Mouse (Mus musculus): ENCODE measurements at regions not wholly inside any gene's neighbourhood (a gene's known extent, or its start where the extent isn't known, plus 50 kb on each side); places are given as distances from the start of the nearest gene placed in this dataset.

DNA sequence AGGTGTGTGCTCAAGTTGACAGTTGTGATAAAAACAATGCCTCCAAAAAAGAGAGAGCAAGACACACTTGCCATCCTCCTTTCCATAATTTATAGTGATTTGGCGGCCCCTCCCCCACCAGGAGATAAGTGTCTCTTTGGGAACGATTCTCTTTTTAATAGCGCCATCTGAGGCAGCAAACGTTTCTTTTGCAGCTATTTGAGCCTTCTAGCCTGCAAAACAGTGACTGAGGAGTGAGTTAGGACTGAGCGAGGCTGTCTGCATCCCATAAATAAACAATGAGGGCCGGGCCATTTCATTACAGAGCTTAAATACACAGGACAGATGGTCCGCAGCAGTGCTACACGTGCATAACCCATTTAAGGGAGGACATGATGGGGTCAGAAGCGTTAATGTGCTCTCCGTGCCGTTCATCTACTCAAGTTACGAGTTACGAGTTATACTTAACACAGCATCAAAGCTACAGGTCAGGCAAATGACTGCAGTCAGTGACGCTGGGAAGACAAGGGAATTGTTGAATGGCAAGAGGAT, 99.0 kb upstream of the Slc25a26 start:
- Histone ChIP-seq H3K9me3 (ENCODE audit: control insufficient read depth, low read length) (no peaks in the 10 kb centered on the region), H3K4me3 (ENCODE audit: low read depth, low read length) (no peak overlapping the region), H3K27ac (ENCODE audit: low read depth, low read length) (0 out of 2 replicates have a peak overlapping the region, but pooled peaks have one; percentile 12), H3K36me3 (ENCODE audit: control insufficient read depth, insufficient read depth, low read length) (no peaks in the 10 kb centered on the region), H3K9ac (ENCODE audit: low read depth, low read length) (no peak overlapping the region), H3K4me1 (replicated peaks; ENCODE audit: control insufficient read depth, insufficient read depth, low read length) (peaks cover 4% of the 10 kb centered on the region; the same call in 1 of the 2 replicates), H3K27me3 (ENCODE audit: control insufficient read depth, insufficient read depth, low read length) (no peaks in the 10 kb centered on the region), H3K4me2 (replicated peaks; ENCODE audit: low read depth, low read length) (peak overlapping the region; percentile 14; the same call in 1 of the 2 replicates)
- peak; percentile 50 for DNase-seq (ENCODE audit: low spot score)
- peak; percentile 87 for ATAC-seq (ENCODE audit: low FRiP score)
- WGBS, result 31% methylated on average over 14 of the region's 14 CpGs

DNA sequence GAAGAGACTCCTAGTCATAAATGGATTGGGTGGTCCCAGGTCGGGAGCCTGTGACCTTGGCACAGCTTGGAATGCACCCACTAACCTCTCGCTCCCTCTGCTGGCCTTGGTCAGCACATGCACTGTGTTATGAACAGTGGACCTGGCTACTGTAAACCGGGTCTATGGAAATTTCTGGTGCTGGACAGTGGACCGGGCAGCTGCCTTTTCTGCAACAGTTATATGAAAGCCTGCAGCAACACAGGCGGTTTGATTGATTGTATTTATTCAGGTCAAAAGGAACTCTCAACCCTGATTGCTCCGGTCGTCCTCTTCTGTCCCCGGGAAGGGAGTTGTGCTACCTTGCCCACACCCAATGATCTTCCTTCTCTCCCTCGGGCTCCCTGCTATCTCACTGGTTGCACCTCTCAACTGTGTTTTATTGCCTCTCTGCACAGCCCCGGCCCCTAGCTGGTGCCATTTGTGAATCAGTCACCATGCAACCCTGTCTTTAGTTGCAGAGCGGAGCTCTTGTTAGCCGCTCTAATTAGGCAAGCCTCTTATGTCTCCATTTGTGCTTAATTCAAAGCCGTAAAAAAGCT, 99.6 kb upstream of the Slc25a26 start:
- WGBS, result 39% methylated on average over 13 of the region's 13 CpGs
- 0 out of 2 replicates have a peak overlapping the region, but pooled peaks have one; percentile 12 for H3K27ac ChIP-seq (ENCODE audit: low read depth, low read length)
- DNase-seq (ENCODE audit: low spot score), result peak; percentile 64

DNA sequence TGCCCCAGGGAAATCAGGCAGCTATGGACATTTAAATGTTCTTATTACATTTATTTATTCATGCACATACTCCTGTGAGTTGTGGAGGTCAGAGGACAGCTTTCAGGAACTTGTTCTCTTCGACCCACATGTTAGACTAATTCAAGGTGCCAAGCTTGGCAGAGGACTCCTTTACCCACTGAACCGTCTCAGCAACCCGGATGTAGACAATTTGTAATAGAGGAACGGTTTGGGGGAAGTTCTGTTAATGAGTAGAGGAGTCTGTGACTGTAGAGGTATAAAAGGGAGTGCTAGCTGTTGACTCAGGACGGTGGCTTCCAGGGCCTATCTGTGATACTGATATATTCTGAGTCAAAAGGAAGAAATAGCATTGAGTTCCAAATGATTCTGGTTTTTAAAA, 107.4 kb upstream of the Magi1 start:
- Histone ChIP-seq H3K36me3 (ENCODE audit: control insufficient read depth, insufficient read depth, low read length) (no peaks in the 10 kb centered on the region), H3K27ac (ENCODE audit: low read depth, low read length) (no peak overlapping the region), H3K4me3 (ENCODE audit: low read depth, low read length) (no peak overlapping the region), H3K9ac (ENCODE audit: low read depth, low read length) (no peak overlapping the region), H3K9me3 (ENCODE audit: control insufficient read depth, low read length) (no peaks in the 10 kb centered on the region), H3K27me3 (ENCODE audit: control insufficient read depth, insufficient read depth, low read length) (no peaks in the 10 kb centered on the region), H3K4me2 (replicated peaks; ENCODE audit: low read depth, low read length) (no peak overlapping the region), H3K4me1 (replicated peaks; ENCODE audit: control insufficient read depth, insufficient read depth, low read length) (no peaks in the 10 kb centered on the region)
- WGBS, result 67% methylated on average over 5 of the region's 5 CpGs
- no peak for ATAC-seq (ENCODE audit: low FRiP score)
- no peak for DNase-seq (ENCODE audit: low spot score)

More for the DNA sequence above, 99.6 kb upstream of the Slc25a26 start:
- no peak overlapping the region for H3K4me3 ChIP-seq (ENCODE audit: low read depth, low read length)
- no peaks in the 10 kb centered on the region for H3K27me3 ChIP-seq (ENCODE audit: control insufficient read depth, insufficient read depth, low read length)
- H3K9ac ChIP-seq (ENCODE audit: low read depth, low read length), result no peak overlapping the region
- peaks cover 4% of the 10 kb centered on the region; the same call in 1 of the 2 replicates for H3K4me1 ChIP-seq (replicated peaks; ENCODE audit: control insufficient read depth, insufficient read depth, low read length)
- H3K9me3 ChIP-seq (ENCODE audit: control insufficient read depth, low read length), result no peaks in the 10 kb centered on the region
- H3K4me2 ChIP-seq (replicated peaks; ENCODE audit: low read depth, low read length), result peak overlapping the region; percentile 14
- H3K36me3 ChIP-seq (ENCODE audit: control insufficient read depth, insufficient read depth, low read length), result no peaks in the 10 kb centered on the region
- ATAC-seq (ENCODE audit: low FRiP score), result peak; percentile 76

DNA sequence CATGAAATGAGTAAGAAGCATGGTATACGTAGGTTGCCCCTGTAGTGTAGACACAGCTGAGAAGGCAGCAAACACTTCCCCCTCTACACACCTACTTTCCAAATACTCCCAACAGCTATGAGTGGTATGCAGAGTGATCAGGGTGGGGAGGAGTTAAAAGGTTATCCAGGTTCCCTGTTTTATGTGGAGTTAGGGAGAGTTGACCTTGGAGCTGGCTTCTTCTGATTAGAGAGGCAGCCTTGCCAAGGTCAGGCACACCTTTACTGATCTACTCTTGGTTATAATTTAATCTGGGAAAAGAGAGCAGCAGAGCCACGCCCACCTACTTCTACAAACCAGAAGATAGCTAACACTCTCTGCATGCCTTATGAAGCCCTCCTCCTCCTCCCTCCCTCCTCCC, 106.7 kb upstream of the Magi1 start:
- no peak overlapping the region for H3K4me2 ChIP-seq (replicated peaks; ENCODE audit: low read depth, low read length)
- no peaks in the 10 kb centered on the region for H3K27me3 ChIP-seq (ENCODE audit: control insufficient read depth, insufficient read depth, low read length)
- 86% methylated on average over 2 of the region's 2 CpGs for WGBS
- no peaks in the 10 kb centered on the region for H3K9me3 ChIP-seq (ENCODE audit: control insufficient read depth, low read length)
- H3K36me3 ChIP-seq (ENCODE audit: control insufficient read depth, insufficient read depth, low read length), result no peaks in the 10 kb centered on the region
- H3K9ac ChIP-seq (ENCODE audit: low read depth, low read length), result no peak overlapping the region
- no peak overlapping the region for H3K4me3 ChIP-seq (ENCODE audit: low read depth, low read length)
- H3K27ac ChIP-seq (ENCODE audit: low read depth, low read length), result no peak overlapping the region
- DNase-seq (ENCODE audit: low spot score) (no peak), ATAC-seq (ENCODE audit: low FRiP score) (no peak)
- H3K4me1 ChIP-seq (replicated peaks; ENCODE audit: control insufficient read depth, insufficient read depth, low read length), result no peaks in the 10 kb centered on the region

DNA sequence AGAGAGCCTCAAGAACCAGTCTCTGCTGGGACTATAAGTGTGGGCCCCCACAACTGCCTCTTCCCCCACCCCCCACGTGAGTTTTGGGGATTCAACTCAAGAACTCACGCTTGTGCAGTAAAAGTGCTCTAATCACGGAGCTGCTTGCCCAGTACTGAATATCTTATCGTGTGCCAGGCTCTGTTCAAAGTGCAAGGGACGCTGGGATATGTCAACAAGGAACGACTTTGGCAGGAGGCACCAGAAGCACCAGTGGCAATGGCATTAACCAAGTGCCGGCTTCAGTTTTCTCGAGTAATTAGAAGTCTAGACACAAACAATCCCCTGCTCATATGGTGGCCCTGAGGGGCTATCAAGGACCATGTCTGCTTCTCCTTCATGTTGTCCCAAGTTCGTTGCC, 106.0 kb upstream of the Magi1 start:
- DNase-seq (ENCODE audit: low spot score) (no peak), ATAC-seq (ENCODE audit: low FRiP score) (no peak)
- 86% methylated on average over 9 of the region's 9 CpGs for WGBS
- Histone ChIP-seq H3K9me3 (ENCODE audit: control insufficient read depth, low read length) (no peaks in the 10 kb centered on the region), H3K9ac (ENCODE audit: low read depth, low read length) (no peak overlapping the region), H3K4me2 (replicated peaks; ENCODE audit: low read depth, low read length) (no peak overlapping the region), H3K27ac (ENCODE audit: low read depth, low read length) (no peak overlapping the region), H3K4me1 (replicated peaks; ENCODE audit: control insufficient read depth, insufficient read depth, low read length) (no peaks in the 10 kb centered on the region), H3K4me3 (ENCODE audit: low read depth, low read length) (no peak overlapping the region), H3K36me3 (ENCODE audit: control insufficient read depth, insufficient read depth, low read length) (no peaks in the 10 kb centered on the region), H3K27me3 (ENCODE audit: control insufficient read depth, insufficient read depth, low read length) (no peaks in the 10 kb centered on the region)

DNA sequence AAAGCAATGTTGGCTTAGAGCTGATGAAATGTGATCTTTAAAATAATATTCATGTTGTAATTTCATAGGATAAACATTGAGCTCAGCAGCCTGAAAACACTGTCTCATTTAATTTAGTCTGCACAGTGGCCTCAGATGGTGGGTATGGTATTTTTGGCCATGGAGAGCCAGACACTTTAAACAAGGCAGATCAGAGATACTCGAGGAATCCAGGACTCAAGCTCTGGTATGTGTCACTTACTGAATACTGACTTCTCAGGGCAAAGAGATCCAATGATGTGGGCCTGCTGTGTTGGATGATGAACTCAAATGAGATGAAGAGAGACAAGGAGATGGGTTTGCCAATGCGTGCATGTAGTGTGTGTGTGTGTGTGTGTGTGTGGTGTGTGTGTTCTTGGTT, 103.9 kb upstream of the Magi1 start:
- H3K9ac ChIP-seq (ENCODE audit: low read depth, low read length), result no peak overlapping the region
- 69% methylated on average over 2 of the region's 2 CpGs for WGBS
- H3K4me1 ChIP-seq (replicated peaks; ENCODE audit: control insufficient read depth, insufficient read depth, low read length), result no peaks in the 10 kb centered on the region
- DNase-seq (ENCODE audit: low spot score) (no peak), ATAC-seq (ENCODE audit: low FRiP score) (no peak)
- no peaks in the 10 kb centered on the region for H3K27me3 ChIP-seq (ENCODE audit: control insufficient read depth, insufficient read depth, low read length)
- no peak overlapping the region for H3K27ac ChIP-seq (ENCODE audit: low read depth, low read length)
- H3K9me3 ChIP-seq (ENCODE audit: control insufficient read depth, low read length), result no peaks in the 10 kb centered on the region
- no peak overlapping the region for H3K4me2 ChIP-seq (replicated peaks; ENCODE audit: low read depth, low read length)
- no peak overlapping the region for H3K4me3 ChIP-seq (ENCODE audit: low read depth, low read length)
- H3K36me3 ChIP-seq (ENCODE audit: control insufficient read depth, insufficient read depth, low read length), result no peaks in the 10 kb centered on the region

DNA sequence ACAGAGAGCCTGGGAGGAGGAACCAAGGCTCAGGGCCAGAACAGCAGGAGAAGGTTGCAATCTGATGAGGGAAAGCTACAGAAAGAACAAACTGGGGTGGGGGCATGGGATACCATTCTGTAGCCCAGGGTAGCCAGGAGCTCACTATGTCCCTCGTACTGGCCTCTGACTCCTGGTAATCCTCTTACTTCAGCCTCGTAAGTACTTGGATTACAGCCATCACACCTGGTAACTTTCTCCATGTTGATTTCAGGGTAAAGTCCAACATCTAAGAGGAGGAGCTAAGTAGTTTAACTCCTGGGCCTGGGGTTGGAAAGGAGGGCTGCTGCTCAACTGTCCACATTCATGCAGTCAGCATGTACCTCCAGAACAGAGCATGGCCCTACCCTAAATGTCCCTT, 101.8 kb upstream of the Magi1 start:
- 89% methylated on average over 2 of the region's 2 CpGs for WGBS
- Histone ChIP-seq H3K4me2 (replicated peaks; ENCODE audit: low read depth, low read length) (no peak overlapping the region), H3K4me3 (ENCODE audit: low read depth, low read length) (no peak overlapping the region), H3K9me3 (ENCODE audit: control insufficient read depth, low read length) (no peaks in the 10 kb centered on the region), H3K36me3 (ENCODE audit: control insufficient read depth, insufficient read depth, low read length) (no peaks in the 10 kb centered on the region), H3K4me1 (replicated peaks; ENCODE audit: control insufficient read depth, insufficient read depth, low read length) (no peaks in the 10 kb centered on the region), H3K27me3 (ENCODE audit: control insufficient read depth, insufficient read depth, low read length) (no peaks in the 10 kb centered on the region), H3K27ac (ENCODE audit: low read depth, low read length) (no peak overlapping the region), H3K9ac (ENCODE audit: low read depth, low read length) (no peak overlapping the region)
- ATAC-seq (ENCODE audit: low FRiP score), result no peak
- DNase-seq (ENCODE audit: low spot score), result no peak

DNA sequence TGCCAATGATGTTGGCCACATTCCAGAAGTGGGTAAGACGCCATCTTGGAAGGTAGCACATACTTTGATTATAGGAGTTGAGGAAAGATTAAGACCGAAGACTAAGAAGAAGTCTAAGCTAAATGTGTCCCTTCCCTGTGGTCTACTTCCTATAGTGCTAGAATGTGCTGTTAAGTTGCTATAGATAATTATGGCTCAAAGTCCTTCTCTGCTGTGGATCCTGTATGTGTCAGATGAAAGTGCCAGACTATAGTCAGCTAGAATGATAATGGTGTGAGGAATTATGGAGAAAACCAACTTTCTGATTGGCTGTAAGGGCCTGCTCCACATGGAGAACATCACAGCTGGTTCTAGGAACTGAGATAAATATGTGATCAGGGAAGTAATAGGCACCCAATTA, 86.3 kb upstream of the Magi1 start:
- Histone ChIP-seq H3K4me3 (ENCODE audit: low read depth, low read length) (no peak overlapping the region), H3K36me3 (ENCODE audit: control insufficient read depth, insufficient read depth, low read length) (no peaks in the 10 kb centered on the region), H3K9ac (ENCODE audit: low read depth, low read length) (no peak overlapping the region), H3K27me3 (ENCODE audit: control insufficient read depth, insufficient read depth, low read length) (no peaks in the 10 kb centered on the region), H3K27ac (ENCODE audit: low read depth, low read length) (no peak overlapping the region), H3K4me1 (replicated peaks; ENCODE audit: control insufficient read depth, insufficient read depth, low read length) (no peaks in the 10 kb centered on the region), H3K4me2 (replicated peaks; ENCODE audit: low read depth, low read length) (no peak overlapping the region), H3K9me3 (ENCODE audit: control insufficient read depth, low read length) (no peaks in the 10 kb centered on the region)
- DNase-seq (ENCODE audit: low spot score) (no peak), ATAC-seq (ENCODE audit: low FRiP score) (no peak)
- WGBS, result 93% methylated on average over 2 of the region's 2 CpGs

DNA sequence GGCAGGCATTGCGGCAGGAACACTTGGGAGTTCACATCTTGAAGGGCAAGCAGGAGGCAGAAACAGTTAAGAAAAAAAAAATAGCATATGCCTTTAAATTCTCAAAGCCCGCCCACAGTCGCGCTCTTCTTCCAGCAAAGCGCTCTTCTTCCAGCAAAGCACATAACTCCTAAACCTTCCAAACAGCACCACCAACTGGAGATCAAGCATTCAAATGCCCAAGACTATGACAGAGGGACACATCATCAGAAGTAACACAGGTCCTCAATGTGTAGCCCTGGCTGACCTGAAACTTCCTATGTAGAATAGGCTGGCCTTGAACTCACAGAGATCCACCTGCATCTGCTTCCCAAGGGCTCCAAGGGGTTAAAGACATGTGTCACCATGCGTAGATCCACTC, 80.2 kb upstream of the Magi1 start:
- Histone ChIP-seq H3K4me3 (ENCODE audit: low read depth, low read length) (no peak overlapping the region), H3K9ac (ENCODE audit: low read depth, low read length) (no peak overlapping the region), H3K4me2 (replicated peaks; ENCODE audit: low read depth, low read length) (no peak overlapping the region), H3K36me3 (ENCODE audit: control insufficient read depth, insufficient read depth, low read length) (no peaks in the 10 kb centered on the region), H3K4me1 (replicated peaks; ENCODE audit: control insufficient read depth, insufficient read depth, low read length) (no peaks in the 10 kb centered on the region), H3K27me3 (ENCODE audit: control insufficient read depth, insufficient read depth, low read length) (no peaks in the 10 kb centered on the region), H3K27ac (ENCODE audit: low read depth, low read length) (no peak overlapping the region), H3K9me3 (ENCODE audit: control insufficient read depth, low read length) (no peaks in the 10 kb centered on the region)
- WGBS, result 81% methylated on average over 6 of the region's 6 CpGs
- no peak for ATAC-seq (ENCODE audit: low FRiP score)
- no peak for DNase-seq (ENCODE audit: low spot score)

All from hindbrain, embryonic 11.5 days (tissue).